Mouse (Mus musculus): ENCODE measurements around the gene Pak3. TPM values are rescaled to one million over a fixed set of nuclear protein-coding genes. Genes with fewer than 3 reads are reported as not detected.

Pak3 gene
- polyA plus RNA-seq, 1 experiment from 2014 or later, result 18.4 TPM

GRCm38 (mm10) chrX:143665771-143666170 lies 147.4 kb downstream of the Pak3 start:
- ATAC-seq (ENCODE audit: insufficient number of reproducible peaks, insufficient read depth, low FRiP score, low TSS enrichment, low read depth), result no peak
- no peaks in the 10 kb centered on the region for H3K9me3 ChIP-seq
- H3K4me3 ChIP-seq, result no peak overlapping the region
- no peak overlapping the region for H3K9ac ChIP-seq
- H3K4me2 ChIP-seq, result no peak overlapping the region
- H3K4me1 ChIP-seq, result no peaks in the 10 kb centered on the region
- H3K36me3 ChIP-seq, result no peaks in the 10 kb centered on the region
- H3K27me3 ChIP-seq, result peaks cover 31% of the 10 kb centered on the region
- 49% methylated on average over 2 of the region's 2 CpGs for WGBS
- no peak overlapping the region for H3K27ac ChIP-seq

- H3K27ac ChIP-seq, result no peak overlapping the region
- H3K4me1 ChIP-seq, result no peaks in the 10 kb centered on the region
- H3K27me3 ChIP-seq, result peaks cover 36% of the 10 kb centered on the region
- no peaks in the 10 kb centered on the region for H3K9me3 ChIP-seq
- H3K4me2 ChIP-seq, result no peak overlapping the region
- H3K36me3 ChIP-seq, result no peaks in the 10 kb centered on the region
- no peak for ATAC-seq (ENCODE audit: insufficient number of reproducible peaks, insufficient read depth, low FRiP score, low TSS enrichment, low read depth)
- WGBS, result 32% methylated on average over 4 of the region's 4 CpGs
- H3K9ac ChIP-seq, result no peak overlapping the region
- no peak overlapping the region for H3K4me3 ChIP-seq
These were observed 148.6 kb downstream of the Pak3 start for GRCm38 (mm10) chrX:143666991-143667390.

GRCm38 (mm10) chrX:143668242-143668641 lies 149.9 kb downstream of the Pak3 start:
- ATAC-seq (ENCODE audit: insufficient number of reproducible peaks, insufficient read depth, low FRiP score, low TSS enrichment, low read depth), result no peak
- Histone ChIP-seq H3K9ac (no peak overlapping the region), H3K9me3 (no peaks in the 10 kb centered on the region), H3K4me2 (no peak overlapping the region), H3K36me3 (no peaks in the 10 kb centered on the region), H3K27me3 (peaks cover 36% of the 10 kb centered on the region), H3K4me1 (no peaks in the 10 kb centered on the region), H3K27ac (no peak overlapping the region), H3K4me3 (no peak overlapping the region)
- 54% methylated on average over 3 of the region's 3 CpGs for WGBS

DNA sequence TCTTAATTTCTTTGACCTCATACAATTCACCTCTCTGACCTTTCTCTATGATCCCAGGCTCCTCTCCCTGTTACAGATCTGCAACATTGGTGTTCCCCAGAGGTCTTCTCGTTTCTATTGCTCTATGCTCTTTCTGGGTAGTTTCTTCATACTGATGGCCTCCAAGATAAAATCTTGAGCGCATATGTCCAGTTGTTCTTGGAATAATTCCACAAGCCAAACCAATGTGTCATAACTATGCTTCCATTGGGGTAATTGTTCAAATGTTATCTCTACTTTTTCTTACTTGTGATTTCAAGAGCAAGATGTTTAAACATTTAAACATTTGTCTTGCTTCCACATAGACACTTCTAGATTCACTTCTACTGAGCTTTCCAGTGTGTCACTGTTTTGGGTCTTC lies 160.2 kb downstream of the Pak3 start:
- Histone ChIP-seq H3K36me3 (no peaks in the 10 kb centered on the region), H3K27ac (no peak overlapping the region), H3K9ac (no peak overlapping the region), H3K27me3 (no peaks in the 10 kb centered on the region), H3K4me1 (no peaks in the 10 kb centered on the region), H3K4me2 (no peak overlapping the region), H3K4me3 (no peak overlapping the region), H3K9me3 (no peaks in the 10 kb centered on the region)
- ATAC-seq (ENCODE audit: insufficient number of reproducible peaks, insufficient read depth, low FRiP score, low TSS enrichment, low read depth), result no peak
- 71% methylated on average over 2 of the region's 2 CpGs for WGBS

GRCm38 (mm10) chrX:143722250-143722649 lies 203.9 kb downstream of the Pak3 start:
- no peaks in the 10 kb centered on the region for H3K36me3 ChIP-seq
- no peak for ATAC-seq (ENCODE audit: insufficient number of reproducible peaks, insufficient read depth, low FRiP score, low TSS enrichment, low read depth)
- no peak overlapping the region for H3K27ac ChIP-seq
- H3K4me1 ChIP-seq, result no peaks in the 10 kb centered on the region
- 83% methylated on average over 1 of the region's 1 CpGs for WGBS
- H3K9ac ChIP-seq, result no peak overlapping the region
- no peak overlapping the region for H3K4me3 ChIP-seq
- no peaks in the 10 kb centered on the region for H3K9me3 ChIP-seq
- peaks cover 3% of the 10 kb centered on the region; the same call in 1 of the 2 replicates for H3K27me3 ChIP-seq
- H3K4me2 ChIP-seq, result no peak overlapping the region

GRCm38 (mm10) chrX:143725411-143725810 lies 207.0 kb downstream of the Pak3 start:
- Histone ChIP-seq H3K4me3 (no peak overlapping the region), H3K27me3 (peaks cover 3% of the 10 kb centered on the region; the same call in 1 of the 2 replicates), H3K4me1 (no peaks in the 10 kb centered on the region), H3K9ac (no peak overlapping the region), H3K27ac (no peak overlapping the region), H3K9me3 (no peaks in the 10 kb centered on the region), H3K36me3 (no peaks in the 10 kb centered on the region), H3K4me2 (no peak overlapping the region)
- WGBS, result 94% methylated on average over 3 of the region's 3 CpGs
- no peak for ATAC-seq (ENCODE audit: insufficient number of reproducible peaks, insufficient read depth, low FRiP score, low TSS enrichment, low read depth)

GRCm38 (mm10) chrX:143736035-143736434 lies 217.6 kb downstream of the Pak3 start:
- WGBS, result 38% methylated on average over 4 of the region's 4 CpGs
- H3K9me3 ChIP-seq, result no peaks in the 10 kb centered on the region

GRCm38 (mm10) chrX:143739171-143739570 lies 220.8 kb downstream of the Pak3 start:
- Histone ChIP-seq H3K4me2 (no peak overlapping the region), H3K36me3 (no peaks in the 10 kb centered on the region), H3K4me3 (no peak overlapping the region), H3K27ac (no peak overlapping the region), H3K27me3 (peaks cover 4% of the 10 kb centered on the region; the same call in 1 of the 2 replicates), H3K9me3 (no peaks in the 10 kb centered on the region), H3K9ac (no peak overlapping the region), H3K4me1 (no peaks in the 10 kb centered on the region)
- no peak for ATAC-seq (ENCODE audit: insufficient number of reproducible peaks, insufficient read depth, low FRiP score, low TSS enrichment, low read depth)
- 27% methylated on average over 2 of the region's 2 CpGs for WGBS

More at GRCm38 (mm10) chrX:143736035-143736434, 217.6 kb downstream of the Pak3 start:
- no peaks in the 10 kb centered on the region for H3K4me1 ChIP-seq
- no peak for ATAC-seq (ENCODE audit: insufficient number of reproducible peaks, insufficient read depth, low FRiP score, low TSS enrichment, low read depth)
- H3K27me3 ChIP-seq, result 0 out of 2 replicates have a peak, but pooled peaks cover 3% of the 10 kb centered on the region
- no peaks in the 10 kb centered on the region for H3K36me3 ChIP-seq
- no peak overlapping the region for H3K9ac ChIP-seq
- H3K4me3 ChIP-seq, result no peak overlapping the region
- no peak overlapping the region for H3K27ac ChIP-seq
- no peak overlapping the region for H3K4me2 ChIP-seq

- Histone ChIP-seq H3K9me3 (no peaks in the 10 kb centered on the region), H3K4me2 (no peak overlapping the region), H3K9ac (no peak overlapping the region), H3K36me3 (no peaks in the 10 kb centered on the region), H3K27me3 (peaks cover 3% of the 10 kb centered on the region; the same call in 1 of the 2 replicates), H3K4me3 (no peak overlapping the region), H3K27ac (no peak overlapping the region), H3K4me1 (no peaks in the 10 kb centered on the region)
- WGBS, result 63% methylated on average over 3 of the region's 3 CpGs
- ATAC-seq (ENCODE audit: insufficient number of reproducible peaks, insufficient read depth, low FRiP score, low TSS enrichment, low read depth), result no peak
These were observed 244.2 kb downstream of the Pak3 start for GRCm38 (mm10) chrX:143762556-143762955.

GRCm38 (mm10) chrX:143815948-143816347 lies 297.6 kb downstream of the Pak3 start:
- Histone ChIP-seq H3K36me3 (peaks cover 18% of the 10 kb centered on the region; the same call in 1 of the 2 replicates), H3K9ac (no peak overlapping the region), H3K4me1 (no peaks in the 10 kb centered on the region), H3K27me3 (no peaks in the 10 kb centered on the region), H3K27ac (no peak overlapping the region), H3K9me3 (peaks cover 2% of the 10 kb centered on the region; the same call in 1 of the 2 replicates), H3K4me2 (no peak overlapping the region), H3K4me3 (no peak overlapping the region)
- no peak for ATAC-seq (ENCODE audit: insufficient number of reproducible peaks, insufficient read depth, low FRiP score, low TSS enrichment, low read depth)
- 69% methylated on average over 1 of the region's 1 CpGs for WGBS

DNA sequence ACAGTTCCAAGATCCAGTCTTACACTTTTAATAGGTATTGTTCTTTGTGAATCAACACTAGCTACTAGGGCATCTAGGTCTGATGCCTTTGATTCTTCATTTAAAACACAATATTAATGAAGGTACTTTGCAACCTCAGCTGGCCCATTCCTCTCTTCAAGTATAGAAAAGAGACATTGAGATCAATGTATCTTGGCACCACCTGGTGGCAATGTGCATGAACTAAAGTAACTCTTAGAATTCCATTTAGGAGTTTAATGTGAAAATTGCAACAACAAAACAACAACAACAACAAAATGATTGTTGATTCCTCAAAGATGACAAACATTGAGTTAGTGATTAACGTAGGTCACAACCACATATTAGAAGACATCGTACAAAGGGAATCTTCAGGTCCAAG lies 300.6 kb downstream of the Pak3 start:
- WGBS, result 88% methylated on average over 2 of the region's 2 CpGs
- H3K4me1 ChIP-seq, result 0 out of 2 replicates have a peak, but pooled peaks cover 3% of the 10 kb centered on the region
- no peaks in the 10 kb centered on the region for H3K9me3 ChIP-seq
- no peak for ATAC-seq (ENCODE audit: insufficient number of reproducible peaks, insufficient read depth, low FRiP score, low TSS enrichment, low read depth)
- H3K4me3 ChIP-seq, result no peak overlapping the region
- no peak overlapping the region for H3K4me2 ChIP-seq
- H3K36me3 ChIP-seq, result peaks cover 12% of the 10 kb centered on the region; the same call in 1 of the 2 replicates
- H3K27ac ChIP-seq, result no peak overlapping the region
- H3K27me3 ChIP-seq, result no peaks in the 10 kb centered on the region
- no peak overlapping the region for H3K9ac ChIP-seq

GRCm38 (mm10) chrX:143826521-143826920 lies 308.1 kb downstream of the Pak3 start:
- peak overlapping the region; percentile 49 for H3K4me3 ChIP-seq
- peak overlapping the region; percentile 75; the same call in 1 of the 2 replicates for H3K27ac ChIP-seq
- 0 out of 2 replicates have a peak, but pooled peaks cover 4% of the 10 kb centered on the region for H3K4me1 ChIP-seq
- peak overlapping the region; percentile 55 for H3K4me2 ChIP-seq
- H3K36me3 ChIP-seq, result no peaks in the 10 kb centered on the region
- peak overlapping the region; percentile 68 for H3K9ac ChIP-seq
- peaks cover 15% of the 10 kb centered on the region; the same call in 1 of the 2 replicates for H3K27me3 ChIP-seq
- no peak for ATAC-seq (ENCODE audit: insufficient number of reproducible peaks, insufficient read depth, low FRiP score, low TSS enrichment, low read depth)
- no peaks in the 10 kb centered on the region for H3K9me3 ChIP-seq
- WGBS, result 25% methylated on average over 4 of the region's 4 CpGs
